Mouse (Mus musculus) cerebellum, adult 2 months (tissue): ENCODE results near the gene Inmt.

Experiments used
- CTCF ChIP-seq: fragments of 200-500 bp; IDR thresholded peaks from 2 replicates; pipeline ENCODE4 v1.5.1; 2011; ENCODE audit warnings: low read depth, mild to moderate bottlenecking, control low read depth, low read length, moderate library complexity, borderline replicate concordance; ENCODE audit not compliant: insufficient read depth
- POLR2A ChIP-seq: fragments of 200-500 bp; IDR thresholded peaks from 2 replicates; pipeline ENCODE4 v1.6.1; 2011; ENCODE audit warnings: low read length, control low read depth, borderline replicate concordance; ENCODE audit not compliant: insufficient read depth

DNA sequence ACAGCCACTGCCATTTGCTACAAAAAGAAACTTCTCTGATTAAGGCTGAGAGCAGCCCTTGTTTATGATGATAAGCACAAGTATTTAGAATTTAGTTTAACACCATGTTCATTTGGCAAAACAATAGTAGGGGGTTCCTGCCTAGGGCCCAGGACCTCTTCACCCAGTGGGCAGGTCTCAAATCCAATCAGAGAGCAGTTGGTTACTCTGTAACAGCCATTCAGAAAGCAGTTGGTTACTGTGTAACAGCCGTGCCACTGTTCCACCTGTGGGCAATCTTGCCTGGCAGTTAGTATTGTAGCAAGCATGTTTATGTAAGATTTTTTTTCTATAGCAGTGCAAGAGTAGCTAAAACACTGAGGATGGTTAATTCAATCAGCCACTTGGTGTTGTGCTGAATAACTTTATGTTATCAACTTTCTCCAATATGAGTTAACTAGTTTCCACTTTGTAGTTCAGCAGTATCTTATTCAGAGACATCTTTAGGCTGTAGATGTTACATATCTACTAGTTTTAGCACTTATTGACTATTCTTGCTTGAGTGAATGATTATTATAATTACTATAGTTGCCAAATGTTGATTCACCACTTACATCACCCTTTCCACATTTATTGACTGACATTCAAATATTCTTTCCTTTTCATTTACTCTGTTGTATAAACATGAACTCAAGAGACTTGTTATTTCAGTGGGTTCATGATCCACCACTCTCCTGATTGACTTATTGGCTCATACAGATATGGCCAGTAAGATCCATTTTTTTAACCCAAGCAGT, 8.0 kb upstream of the Inmt start:
- no peak for TF ChIP-seq CTCF
- no peak for TF ChIP-seq POLR2A
